Mouse (Mus musculus) regulatory T cell (primary cell): ENCODE data around the gene Ankrd28.

Experiments
- in situ Hi-C: fragments of 300-600 bp; cut with MboI, MseI; formaldehyde crosslinking; loops from one replicate; pipeline ENCODE4 v1.15.1; 2025; ENCODE audit warnings: high pct_unique_total_duplicates

Gene Ankrd28

DNA sequence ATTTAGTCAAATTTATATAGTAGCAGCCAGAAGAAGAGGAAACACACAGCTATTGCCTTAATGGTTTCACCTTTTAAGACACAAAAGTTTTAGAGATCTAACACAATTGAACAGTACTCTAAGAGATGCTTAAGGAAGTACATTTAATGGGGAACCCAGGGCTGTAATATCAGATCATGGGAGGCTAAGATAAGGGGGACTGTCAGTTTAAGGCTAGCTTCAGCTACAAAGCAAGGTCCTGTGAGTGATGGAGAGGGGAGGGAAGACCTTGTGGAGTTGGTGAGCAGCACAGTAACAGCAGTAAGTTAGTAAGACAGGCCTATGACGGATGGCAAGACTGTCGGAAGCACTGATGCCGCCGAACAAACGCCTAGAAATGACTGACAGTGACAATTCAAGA is 113.1 kb downstream of the Ankrd28 start:
- in situ Hi-C loops = no loop called here

DNA sequence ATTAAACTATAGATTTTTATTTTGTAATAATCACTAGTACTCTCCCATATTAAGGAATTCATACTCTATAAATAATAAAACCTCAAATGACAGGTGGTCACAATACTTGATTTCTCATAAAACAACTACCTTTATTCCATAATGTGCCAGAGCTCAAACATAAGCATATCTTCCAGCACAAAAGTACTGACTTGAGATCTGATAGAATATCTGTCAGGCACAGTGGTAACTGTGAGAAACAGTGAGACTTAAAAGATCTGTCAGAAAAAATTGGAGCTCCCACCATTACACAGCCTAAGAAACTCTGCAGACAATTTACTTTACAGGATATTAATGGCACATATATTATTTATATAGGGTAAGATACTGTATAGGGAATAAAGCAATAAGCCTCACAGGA is 114.8 kb downstream of the Ankrd28 start:
- in situ Hi-C loops = no loop called here

DNA sequence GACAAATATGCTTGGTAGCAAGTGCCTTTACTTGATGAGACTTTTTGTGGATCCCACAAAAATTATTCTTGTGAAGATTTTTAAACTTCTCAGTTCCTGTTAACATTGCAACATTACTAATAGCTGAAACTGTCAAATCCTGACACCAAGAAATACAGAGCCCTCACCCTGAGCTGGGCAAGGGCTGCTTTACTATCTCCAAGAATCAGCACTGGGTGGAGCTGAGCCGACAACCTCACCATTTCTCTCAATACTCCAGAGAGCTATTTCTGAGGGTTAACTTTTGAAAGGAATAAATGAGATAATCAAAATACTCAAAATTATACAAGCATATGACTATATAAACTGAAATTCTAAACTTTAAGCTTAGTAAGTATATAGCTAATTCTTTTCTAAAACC is 121.1 kb downstream of the Ankrd28 start:
- in situ Hi-C loops = no loop called here

DNA sequence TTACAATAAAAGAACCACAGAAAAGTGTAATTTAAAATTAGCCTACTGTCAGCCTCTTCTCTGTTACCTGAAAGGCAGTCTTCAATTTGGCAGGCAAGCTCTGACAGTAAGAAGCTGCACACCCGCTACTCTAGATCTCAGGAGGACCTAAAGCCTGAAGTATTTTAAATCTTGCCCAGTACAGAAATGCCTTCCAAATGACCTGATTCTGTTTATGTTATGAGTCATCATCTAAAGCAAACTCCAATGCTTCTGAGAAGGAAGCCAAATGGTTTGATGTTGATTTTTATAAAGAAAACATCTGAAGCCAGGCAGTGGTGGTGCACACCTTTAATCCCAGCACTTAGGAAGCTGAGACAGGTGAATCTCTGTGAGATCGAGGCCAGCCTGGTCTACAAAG is 130.1 kb downstream of the Ankrd28 start:
- in situ Hi-C loops = no loop called here

DNA sequence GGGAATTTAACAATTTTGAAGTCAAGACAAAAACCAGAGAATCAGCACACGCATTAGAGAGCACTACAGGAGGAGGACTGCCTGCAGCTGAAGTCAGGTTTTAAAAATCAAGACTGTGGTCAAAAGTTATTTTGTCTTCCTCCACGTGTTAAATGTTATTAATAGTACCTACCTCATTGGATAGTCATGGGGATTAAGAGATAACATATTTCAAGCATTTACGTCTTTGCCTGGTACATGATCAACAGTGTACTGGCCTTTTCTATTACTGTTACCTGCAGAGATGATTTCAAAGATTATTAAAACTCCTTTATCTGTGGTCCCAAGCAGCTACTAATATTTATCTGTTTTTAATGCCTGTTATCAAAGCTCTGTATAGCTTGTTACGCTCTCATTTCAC is 132.7 kb downstream of the Ankrd28 start:
- in situ Hi-C loops = no loop called here

DNA sequence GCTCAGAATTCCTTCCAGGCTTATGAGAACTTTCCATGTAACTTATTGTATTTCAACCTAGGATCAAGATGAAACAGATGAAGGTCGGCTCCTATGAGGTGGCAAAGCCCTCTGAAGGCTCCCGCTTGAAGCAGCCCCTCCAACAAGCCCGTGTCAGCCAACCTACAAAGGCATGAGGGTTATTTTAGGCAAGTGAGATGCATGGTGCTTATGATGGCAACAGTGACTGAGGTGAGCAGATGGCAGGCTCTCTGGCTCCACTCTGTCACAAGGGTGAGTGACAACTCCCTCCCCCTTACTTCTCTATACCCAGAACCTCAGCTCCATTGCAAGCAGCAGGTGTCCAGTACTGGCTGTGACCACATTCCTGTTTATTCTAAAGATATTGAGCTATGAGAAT is 133.1 kb downstream of the Ankrd28 start:
- in situ Hi-C loops = no loop called here

DNA sequence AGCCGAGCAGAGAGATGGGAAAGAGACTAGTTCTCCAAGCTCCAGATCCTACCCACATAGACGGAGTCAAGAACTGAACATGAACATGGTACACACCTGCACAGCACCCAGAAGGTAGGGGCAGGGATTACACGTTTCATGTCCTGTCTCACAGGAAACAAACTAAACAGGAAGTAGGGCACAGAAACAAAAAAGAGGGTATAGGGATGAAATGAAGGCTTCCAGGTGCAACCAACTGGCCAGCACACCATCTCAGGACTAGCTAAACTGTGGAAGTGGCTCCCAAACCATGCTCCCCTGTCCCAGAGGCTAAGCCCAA is 133.5 kb downstream of the Ankrd28 start:
- in situ Hi-C loops = no loop called here

DNA sequence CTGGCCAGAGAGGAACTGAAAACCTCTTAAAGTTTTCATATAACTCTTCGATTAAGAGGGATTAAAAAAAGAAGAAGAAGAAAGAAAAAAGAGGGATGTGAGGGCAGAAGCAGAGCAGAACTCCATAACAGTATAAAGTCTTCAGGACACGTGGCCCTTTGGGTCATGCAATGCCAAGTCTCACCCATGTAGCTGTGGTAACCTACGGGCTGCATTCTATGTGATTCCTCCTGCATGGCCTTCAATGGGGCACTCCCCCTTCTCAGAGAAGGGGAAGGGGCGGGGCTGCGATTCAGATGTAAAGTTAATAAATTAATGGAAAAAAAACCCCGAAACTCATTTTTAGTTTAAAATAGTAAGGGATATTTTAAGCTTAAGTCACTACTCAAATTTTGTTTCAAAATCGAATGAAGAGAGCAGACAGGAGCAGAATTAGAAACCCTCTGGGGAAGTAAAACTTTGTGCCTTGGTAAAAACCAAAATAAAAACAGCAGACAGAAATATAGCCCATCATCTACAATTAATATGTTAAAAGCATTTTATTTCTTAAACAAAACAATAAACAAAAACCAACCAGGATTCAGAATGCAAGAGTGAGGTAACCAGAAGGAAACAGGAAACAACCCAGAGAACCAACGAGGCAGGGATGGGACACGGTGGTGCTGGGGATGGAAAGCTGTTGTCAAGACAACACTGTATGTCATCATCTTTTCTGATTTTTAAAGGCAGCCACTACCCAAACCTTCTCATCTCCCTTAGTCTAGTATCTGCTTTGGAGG is 134.1 kb downstream of the Ankrd28 start:
- in situ Hi-C loops = no loop called here

DNA sequence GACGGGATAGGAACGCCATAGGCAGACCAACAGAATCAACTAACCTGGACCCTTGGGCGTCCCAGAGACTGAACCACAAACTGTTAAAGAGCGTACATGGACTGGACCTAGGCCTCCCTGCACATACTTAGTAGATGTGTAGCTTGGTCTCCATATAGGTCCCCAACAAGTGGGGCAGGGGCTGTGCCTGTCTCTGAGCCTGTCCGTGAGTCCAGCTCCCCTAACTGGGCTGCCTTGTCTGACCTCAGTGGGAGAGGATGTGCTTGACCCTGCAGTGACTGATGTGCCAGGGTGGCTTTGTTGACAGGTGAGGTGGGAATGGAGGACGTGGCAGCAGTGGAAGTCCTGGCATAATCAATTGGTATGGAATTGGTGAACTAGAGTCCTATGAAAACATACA is 137.9 kb downstream of the Ankrd28 start:
- in situ Hi-C loops = no loop called here

DNA sequence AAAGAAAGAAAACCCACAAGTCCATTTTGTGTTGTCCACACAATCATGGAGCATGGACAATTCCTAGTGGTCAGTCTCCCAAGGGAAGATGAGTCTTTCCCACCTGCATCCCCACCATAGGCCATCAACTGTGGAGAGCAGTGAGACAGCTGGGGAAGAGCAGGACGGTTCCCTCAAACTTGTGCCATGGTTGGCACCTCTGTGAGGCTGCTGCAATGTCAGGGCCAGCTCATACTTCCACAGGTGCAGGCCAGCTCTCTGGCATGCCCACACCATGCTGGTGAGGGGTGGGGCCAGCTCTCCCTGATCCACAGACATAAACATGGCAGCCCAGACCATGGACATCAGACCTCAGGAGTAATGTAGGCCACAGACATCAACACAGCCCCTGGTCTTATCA is 144.2 kb downstream of the Ankrd28 start:
- in situ Hi-C loops = no loop called here

DNA sequence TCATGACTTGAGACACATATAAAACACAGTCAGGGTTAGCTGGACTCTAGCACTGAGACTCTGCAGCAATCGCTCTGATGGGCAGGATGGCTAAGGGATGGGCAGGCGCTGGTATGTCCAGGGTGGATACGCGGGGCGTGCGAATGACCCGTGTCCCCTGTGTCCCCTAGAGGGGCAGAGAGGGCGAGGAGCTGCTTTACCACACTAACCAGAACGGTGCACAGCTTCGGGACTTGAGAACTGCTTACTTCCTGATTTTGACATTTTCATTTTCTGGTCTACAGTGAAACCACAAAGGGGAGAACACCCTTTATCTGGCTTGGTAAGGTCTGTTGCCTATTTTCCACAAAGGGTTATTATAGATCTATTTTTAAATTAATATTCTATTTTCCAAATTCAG is 144.8 kb downstream of the Ankrd28 start:
- in situ Hi-C loops = no loop called here

DNA sequence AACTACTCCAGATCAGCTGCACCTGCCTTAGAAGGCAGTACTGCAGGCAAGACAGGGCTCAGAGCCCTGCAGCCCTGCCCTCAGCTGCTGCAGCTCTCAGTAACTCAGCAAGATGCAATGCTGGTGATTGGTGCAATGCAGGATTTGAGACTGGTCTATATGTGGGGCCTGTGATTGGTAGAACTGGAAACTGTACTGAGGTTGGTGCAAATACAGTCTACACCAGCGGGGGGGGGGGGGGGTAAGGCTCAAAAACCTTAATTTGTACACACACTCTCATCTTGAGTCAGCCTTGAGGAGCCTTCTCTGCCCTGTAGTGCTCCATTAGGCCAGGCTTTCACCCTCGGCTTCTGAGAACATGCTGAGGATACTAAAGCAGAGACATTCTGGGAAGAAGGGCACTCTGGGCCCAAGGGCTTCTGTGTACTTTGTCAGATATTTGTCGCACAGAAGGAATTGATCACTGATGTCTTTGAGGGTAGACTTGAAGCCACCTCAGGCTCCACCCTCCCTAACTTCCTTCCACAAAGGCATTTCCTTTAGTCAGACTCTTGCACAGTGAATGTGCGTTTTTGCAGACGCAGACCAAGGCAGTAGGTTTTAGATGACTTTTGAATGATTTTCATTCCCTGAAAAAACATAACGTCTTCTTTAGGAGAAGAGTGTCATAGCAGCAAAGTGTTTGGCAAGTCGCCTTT is 146.0 kb downstream of the Ankrd28 start:
- in situ Hi-C loops = no loop called here

DNA sequence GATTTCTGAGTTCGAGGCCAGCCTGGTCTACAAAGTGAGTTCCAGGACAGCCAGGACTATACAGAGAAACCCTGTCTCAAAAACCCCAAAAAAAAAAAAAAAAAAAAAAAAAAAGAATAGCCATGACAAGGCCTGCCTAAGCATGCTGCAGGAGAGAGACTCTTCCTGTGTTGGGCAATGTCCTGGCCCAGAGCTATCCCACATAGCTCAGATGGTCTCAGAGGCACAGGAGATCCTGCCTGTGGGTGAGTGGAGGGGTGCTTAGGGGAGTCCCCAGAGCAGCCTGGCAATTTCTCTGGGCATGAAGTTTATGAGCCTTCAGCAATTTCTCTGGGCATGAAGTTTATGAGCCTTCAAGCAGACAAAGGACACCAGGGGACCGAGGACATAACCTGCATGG is 146.8 kb downstream of the Ankrd28 start:
- in situ Hi-C loops = no loop called here

DNA sequence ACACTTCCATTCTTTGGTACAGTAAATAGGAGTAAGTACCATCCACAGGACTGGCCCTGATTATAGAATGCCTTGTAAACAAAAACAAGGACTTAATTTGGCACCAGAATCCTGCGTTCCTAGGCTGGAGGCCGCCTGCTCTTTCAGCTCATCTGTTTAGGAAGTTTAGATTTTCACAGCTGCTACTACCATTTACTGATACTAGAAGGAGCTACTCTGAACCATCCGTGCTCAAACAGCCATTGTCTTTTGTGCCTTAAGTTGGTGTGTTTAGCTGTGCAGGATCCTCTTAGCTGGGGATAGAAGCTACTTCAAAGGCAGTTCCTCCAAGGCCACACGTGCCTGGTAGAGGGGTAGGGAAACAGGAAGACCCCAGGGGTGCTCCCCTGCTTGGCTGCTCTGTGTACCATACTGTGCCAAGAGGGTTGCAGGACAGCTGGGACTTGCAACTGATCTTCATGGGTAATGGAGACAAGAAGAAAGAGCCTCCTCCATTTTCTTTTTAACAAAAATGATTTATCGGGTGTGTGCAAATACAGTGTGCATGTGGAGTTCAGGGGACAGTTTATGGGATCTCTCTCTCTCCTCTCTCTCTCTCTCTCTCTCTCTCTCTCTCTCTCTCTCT is 148.4 kb downstream of the Ankrd28 start:
- in situ Hi-C loops = no loop called here

DNA sequence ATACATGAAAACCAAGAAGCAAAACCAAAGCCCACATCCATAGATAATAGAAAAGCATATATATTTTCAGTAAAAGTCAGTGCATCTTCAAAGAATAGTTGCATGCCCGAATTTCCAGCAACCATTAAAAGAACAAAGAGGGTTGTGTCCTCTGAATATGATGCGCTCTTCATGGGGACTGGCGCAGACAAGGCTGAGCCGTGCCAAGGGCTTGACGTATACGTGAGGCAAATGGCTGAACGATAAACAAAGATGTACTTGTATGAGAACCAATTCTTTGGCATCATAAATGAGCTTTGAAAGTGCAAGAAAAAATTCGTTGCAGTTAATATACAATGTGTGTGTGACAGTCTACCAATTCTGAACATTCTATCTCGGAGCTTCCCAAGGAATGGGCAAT is 149.2 kb downstream of the Ankrd28 start:
- in situ Hi-C loops = no loop called here

DNA sequence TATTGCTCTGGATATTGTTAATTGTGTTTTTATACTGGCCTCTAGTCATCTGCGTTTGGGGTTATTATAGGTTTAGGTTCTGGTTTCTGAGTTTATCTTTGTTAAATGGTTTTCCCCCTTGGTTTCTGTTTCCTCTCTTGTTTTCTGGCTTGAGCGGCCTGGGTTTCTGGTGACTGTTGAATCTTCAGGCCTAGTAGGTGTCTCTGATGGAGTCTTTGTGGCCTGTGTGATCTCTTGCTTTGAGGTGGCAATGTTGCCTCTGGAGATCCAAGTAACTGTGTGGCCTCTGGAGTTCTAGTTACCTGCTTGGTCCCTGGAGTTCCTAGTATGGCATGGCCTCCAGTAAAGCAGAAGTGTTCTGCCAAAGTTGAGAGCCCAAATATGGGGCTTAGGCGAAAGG is 149.8 kb downstream of the Ankrd28 start:
- in situ Hi-C loops = no loop called here

DNA sequence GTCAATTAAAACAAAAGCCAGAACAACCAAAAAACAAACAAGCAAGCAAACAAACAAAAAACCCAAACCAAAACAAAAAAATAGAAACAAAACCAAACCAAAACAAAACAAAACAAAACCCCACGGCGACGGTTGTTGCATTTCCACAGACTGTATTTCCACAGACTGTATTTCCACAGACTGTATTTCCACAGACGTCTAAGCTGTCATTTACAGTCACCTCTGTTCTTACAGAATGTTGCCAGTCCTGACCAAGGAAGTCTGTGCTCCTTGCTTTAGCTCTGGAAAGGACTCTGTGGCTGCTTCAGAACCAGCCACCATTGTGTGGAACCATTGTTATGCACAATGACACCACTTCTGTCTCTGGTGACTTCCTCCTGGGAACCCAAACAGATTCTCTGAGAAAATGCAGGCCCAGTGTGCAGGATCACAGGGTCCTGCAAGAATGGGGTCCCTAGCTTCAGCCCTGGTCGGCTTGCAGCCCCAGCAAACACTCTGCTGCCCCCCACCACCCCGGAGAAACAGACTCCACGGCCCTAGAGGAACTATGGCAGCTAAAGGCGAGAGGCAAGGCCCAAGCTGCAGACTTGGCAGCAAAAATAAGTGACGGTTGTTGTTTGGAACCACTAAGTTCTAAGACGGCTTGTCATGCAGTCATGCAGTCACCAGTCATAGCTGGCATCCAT is 158.7 kb downstream of the Ankrd28 start:
- in situ Hi-C loops = no loop called here

DNA sequence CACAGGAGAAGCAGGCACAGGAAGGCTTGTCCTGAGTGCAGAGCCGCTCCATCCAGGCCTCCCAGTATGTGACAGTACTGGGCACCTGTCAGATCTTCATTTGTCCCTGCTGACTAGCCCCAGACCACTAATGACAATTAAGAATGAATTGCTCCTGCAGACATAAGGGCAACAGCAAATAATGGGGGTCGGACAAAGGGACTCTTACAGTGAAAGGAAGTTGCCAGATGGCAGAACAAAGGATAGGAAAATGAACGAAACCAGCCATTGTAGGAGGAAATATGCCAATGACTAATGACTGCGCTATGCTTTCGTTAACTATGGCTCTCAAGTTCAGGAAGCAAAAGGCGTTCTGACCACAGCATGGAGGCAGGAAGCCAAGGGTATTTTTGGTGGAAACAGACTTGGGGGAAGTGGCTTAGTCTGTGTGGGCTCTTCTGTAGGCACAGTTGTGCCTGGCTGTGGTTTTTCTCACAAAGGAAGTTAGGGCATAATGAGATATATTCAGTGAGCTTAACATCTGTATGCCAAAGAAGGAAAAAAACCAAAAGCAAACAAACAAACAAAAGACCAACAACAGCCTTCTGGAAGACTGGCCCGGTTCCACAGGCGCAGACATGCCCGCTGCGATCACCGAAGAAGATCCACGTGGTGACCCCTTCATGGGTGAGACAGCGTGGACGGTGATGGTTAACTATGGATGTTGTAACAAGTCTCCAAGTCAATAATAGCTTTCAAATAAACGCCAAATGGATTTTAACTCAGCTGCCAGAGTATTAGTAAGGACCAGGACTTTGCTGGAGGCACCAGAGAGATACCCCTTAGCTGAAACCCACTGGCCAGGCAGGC is 160.6 kb downstream of the Ankrd28 start:
- in situ Hi-C loops = no loop called here

DNA sequence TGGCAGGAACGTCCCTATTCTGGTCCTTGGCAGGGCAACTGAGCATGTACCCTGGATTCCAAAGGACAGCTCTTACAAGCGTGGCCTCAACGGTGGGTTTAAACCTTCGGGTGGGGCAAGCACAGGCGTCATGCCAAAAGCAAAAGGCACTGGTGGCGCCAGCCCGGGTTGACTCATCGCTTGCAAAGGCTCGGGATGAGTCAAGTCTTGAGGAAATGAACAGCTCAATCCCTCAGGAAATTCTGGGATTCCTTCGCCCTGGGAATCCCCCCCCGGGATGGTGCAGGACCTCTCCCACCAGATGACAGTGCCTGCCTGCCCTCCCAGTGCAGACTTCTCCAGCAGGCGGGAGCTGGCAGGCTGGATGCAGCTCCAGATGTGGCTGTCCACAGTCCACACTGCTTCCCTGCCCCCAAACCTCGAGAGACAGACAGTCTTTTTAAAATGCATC is 161.3 kb downstream of the Ankrd28 start:
- in situ Hi-C loops = no loop called here

DNA sequence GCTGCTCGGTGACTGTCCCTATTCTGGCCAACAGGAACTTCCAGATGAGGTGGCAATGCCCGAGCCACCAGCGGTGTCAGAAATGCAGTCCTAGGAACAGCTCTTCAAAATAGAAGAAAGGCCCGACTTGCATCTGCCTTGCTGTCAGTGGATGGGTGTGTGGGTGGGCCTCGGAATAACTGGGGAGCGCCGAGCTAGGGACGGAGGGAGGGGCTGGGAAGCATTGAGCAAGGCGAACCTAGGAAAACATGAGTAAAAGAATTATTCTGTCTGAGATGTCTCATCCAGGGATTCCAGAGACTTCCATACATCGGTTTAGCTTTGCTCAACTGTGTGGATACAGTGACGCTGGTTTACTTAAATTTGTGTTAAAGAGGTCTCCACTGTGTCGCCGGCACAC is 162.1 kb downstream of the Ankrd28 start:
- in situ Hi-C loops = no loop called here

DNA sequence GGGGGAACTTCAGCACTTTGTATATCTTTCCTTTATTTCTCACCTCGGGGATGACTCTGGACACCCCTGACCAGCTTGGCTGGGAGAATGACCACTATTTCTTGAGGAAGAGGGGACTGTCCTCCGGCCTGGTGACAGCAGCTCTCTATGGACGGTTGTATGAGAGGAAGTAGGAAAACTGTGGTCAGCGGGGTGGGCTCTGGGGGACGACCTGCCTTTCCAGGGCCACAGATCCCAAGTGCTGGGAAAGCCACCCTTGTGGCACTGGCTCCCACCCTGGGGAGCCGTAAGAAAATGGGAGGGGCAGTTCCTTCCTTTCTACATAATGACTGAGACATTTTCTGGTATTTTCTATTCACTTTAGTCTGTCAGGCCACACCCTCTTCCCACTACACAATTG is 162.7 kb downstream of the Ankrd28 start:
- in situ Hi-C loops = no loop called here
